Mouse (Mus musculus) CH12.LX (cell line): Measurements from ENCODE around the gene Cs. TPM values are rescaled to one million over a fixed set of nuclear protein-coding genes. Genes with fewer than 3 reads are reported as not detected.

Experiments used
- DNase-seq: peaks from one replicate; pipeline ENCODE4 v3.0.0-alpha.2; 2013; ENCODE audit errors: extremely low read depth
- H3K27ac ChIP-seq: 2 replicates; pipeline ENCODE4 v1.5.1; 2012; ENCODE audit warnings: low read depth, mild to moderate bottlenecking, control low read depth, moderate library complexity; ENCODE audit not compliant: insufficient read depth
- H3K27me3 ChIP-seq: replicated peaks from 2 replicates; pipeline ENCODE3; 2012; ENCODE audit warnings: inconsistent platforms
- H3K36me3 ChIP-seq, 2 experiments: replicated peaks in 1 of 2; 2 replicates each; pipeline versions ENCODE3 to v1.6.1; 2012; ENCODE audit warnings: inconsistent platforms in 1 of 2, low read length in 1 of 2, mild to moderate bottlenecking in 1 of 2, mixed read lengths in 1 of 2, moderate library complexity in 1 of 2; ENCODE audit not compliant: control insufficient read depth in 1 of 2, insufficient read depth in 1 of 2
- H3K4me1 ChIP-seq, 2 experiments: 2 replicates each; pipeline ENCODE4 v1.6.1; 2012; ENCODE audit warnings: inconsistent platforms in 1 of 2, moderate library complexity in 1 of 2; ENCODE audit not compliant: insufficient read depth in 2 of 2, control insufficient read depth in 1 of 2
- H3K4me2 ChIP-seq: 2 replicates; pipeline ENCODE4 v1.6.1; 2012; ENCODE audit warnings: low read depth, mild to moderate bottlenecking, control low read depth; ENCODE audit not compliant: poor library complexity, insufficient read depth, severe bottlenecking
- H3K4me3 ChIP-seq, 3 experiments: fragments of 150-350 bp in 1 of 3; sonication (generic) in 1 of 3; replicated peaks in 1 of 3; 2 replicates each; pipeline versions ENCODE3 to v1.5.1; 2011 to 2012; ENCODE audit warnings: low read depth in 2 of 3, low read length in 2 of 3, mild to moderate bottlenecking in 2 of 3, moderate library complexity in 2 of 3, control low read depth in 1 of 3, improper control_type of control experiment in 1 of 3, inconsistent platforms in 1 of 3, mixed read lengths in 1 of 3; ENCODE audit not compliant: poor library complexity in 1 of 3
- H3K79me2 ChIP-seq: replicated peaks from 2 replicates; pipeline ENCODE4 v1.6.1; 2012; ENCODE audit warnings: mild to moderate bottlenecking, moderate library complexity; ENCODE audit not compliant: control insufficient read depth, poor library complexity, insufficient read depth, severe bottlenecking; ENCODE audit errors: extremely low read depth
- H3K9ac ChIP-seq: 2 replicates; pipeline ENCODE4 v1.6.1; 2012; ENCODE audit warnings: low read depth, mild to moderate bottlenecking, control low read depth, moderate library complexity; ENCODE audit not compliant: insufficient read depth
- H3K9me3 ChIP-seq: replicated peaks from 2 replicates; pipeline ENCODE3; 2012; ENCODE audit warnings: low read length, inconsistent platforms, mixed read lengths
- BHLHE40 ChIP-seq: IDR thresholded peaks from 2 replicates; pipeline ENCODE4 v1.6.1; 2011; ENCODE audit warnings: mild to moderate bottlenecking, low read depth, low read length, improper control_type of control experiment
- CHD1 ChIP-seq: IDR thresholded peaks from 2 replicates; pipeline ENCODE4 v1.6.1; 2012; ENCODE audit warnings: low read depth, low read length, improper control_type of control experiment, inconsistent platforms
- CHD2 ChIP-seq: IDR thresholded peaks from 2 replicates; pipeline ENCODE4 v1.6.1; 2011; ENCODE audit warnings: low read length, improper control_type of control experiment
- CTCF ChIP-seq, 2 experiments: IDR thresholded peaks in 1 of 2; conservative IDR thresholded peaks in 1 of 2; 2 replicates each; pipeline ENCODE4 v1.5.1; 2011 to 2012; ENCODE audit warnings: low read depth in 2 of 2, low read length in 2 of 2, improper control_type of control experiment in 1 of 2, inconsistent platforms in 1 of 2, mild to moderate bottlenecking in 1 of 2, moderate library complexity in 1 of 2
- E2F4 ChIP-seq: IDR thresholded peaks from 2 replicates; pipeline ENCODE4 v1.6.1; 2011; ENCODE audit warnings: low read depth, low read length, improper control_type of control experiment; ENCODE audit not compliant: insufficient replicate concordance
- ELF1 ChIP-seq: IDR thresholded peaks from 2 replicates; pipeline ENCODE4 v1.6.1; 2014; ENCODE audit warnings: low read depth, mild to moderate bottlenecking, inconsistent platforms, low read length, improper control_type of control experiment
- EP300 ChIP-seq: IDR thresholded peaks from 2 replicates; pipeline ENCODE4 v1.6.1; 2011; ENCODE audit warnings: low read length, improper control_type of control experiment
- ETS1 ChIP-seq: conservative IDR thresholded peaks from 2 replicates; pipeline ENCODE4 v1.6.1; 2012; ENCODE audit warnings: low read depth, mild to moderate bottlenecking, inconsistent platforms, low read length, improper control_type of control experiment, moderate library complexity
- GABPA ChIP-seq: IDR thresholded peaks from 2 replicates; pipeline ENCODE4 v1.6.1; 2012; ENCODE audit warnings: low read depth, low read length, improper control_type of control experiment, inconsistent platforms; ENCODE audit not compliant: insufficient replicate concordance
- HCFC1 ChIP-seq: IDR thresholded peaks from 2 replicates; pipeline ENCODE4 v1.6.1; 2012; ENCODE audit warnings: low read depth, mild to moderate bottlenecking, inconsistent platforms, low read length, improper control_type of control experiment
- IRF4 ChIP-seq: IDR thresholded peaks from 2 replicates; pipeline ENCODE4 v1.6.1; 2014; ENCODE audit warnings: low read depth, mild to moderate bottlenecking, inconsistent platforms, low read length, improper control_type of control experiment
- JUND ChIP-seq: conservative IDR thresholded peaks from 2 replicates; pipeline ENCODE4 v1.6.1; 2011; ENCODE audit warnings: low read depth, low read length, improper control_type of control experiment
- KAT2A ChIP-seq: IDR thresholded peaks from 2 replicates; pipeline ENCODE4 v1.6.1; 2012; ENCODE audit warnings: low read length, improper control_type of control experiment, inconsistent platforms; ENCODE audit not compliant: insufficient replicate concordance
- MAFK ChIP-seq: IDR thresholded peaks from 2 replicates; pipeline ENCODE4 v1.6.1; 2011; ENCODE audit warnings: low read length, improper control_type of control experiment; ENCODE audit not compliant: insufficient replicate concordance
- MAX ChIP-seq: IDR thresholded peaks from 2 replicates; pipeline ENCODE4 v1.6.1; 2011; ENCODE audit warnings: low read length, improper control_type of control experiment
- MAZ ChIP-seq: IDR thresholded peaks from 2 replicates; pipeline ENCODE4 v1.6.1; 2012; ENCODE audit warnings: low read depth, mild to moderate bottlenecking, inconsistent platforms, low read length, improper control_type of control experiment, moderate library complexity
- MEF2A ChIP-seq: IDR thresholded peaks from 2 replicates; pipeline ENCODE4 v1.6.1; 2014; ENCODE audit warnings: low read depth, mild to moderate bottlenecking, inconsistent platforms, low read length, improper control_type of control experiment, borderline replicate concordance
- NELFE ChIP-seq: IDR thresholded peaks from 2 replicates; pipeline ENCODE4 v1.6.1; 2011; ENCODE audit warnings: low read depth, low read length, improper control_type of control experiment
- NRF1 ChIP-seq: IDR thresholded peaks from 2 replicates; pipeline ENCODE4 v1.6.1; 2014; ENCODE audit warnings: low read depth, mild to moderate bottlenecking, inconsistent platforms, low read length, improper control_type of control experiment, moderate library complexity
- PAX5 ChIP-seq: IDR thresholded peaks from 2 replicates; pipeline ENCODE4 v1.6.1; 2012; ENCODE audit warnings: low read length, inconsistent platforms, mixed read lengths
- POLR2A ChIP-seq: IDR thresholded peaks from 2 replicates; pipeline ENCODE4 v1.6.1; 2011; ENCODE audit warnings: low read depth, mild to moderate bottlenecking, improper control_type of control experiment, low read length
- RAD21 ChIP-seq: IDR thresholded peaks from 2 replicates; pipeline ENCODE4 v1.6.1; 2011; ENCODE audit warnings: low read depth, mild to moderate bottlenecking, low read length, improper control_type of control experiment, moderate library complexity
- RCOR1 ChIP-seq: conservative IDR thresholded peaks from 2 replicates; pipeline ENCODE4 v1.6.1; 2012; ENCODE audit warnings: low read depth, mild to moderate bottlenecking, inconsistent platforms, low read length, improper control_type of control experiment
- SIN3A ChIP-seq: IDR thresholded peaks from 2 replicates; pipeline ENCODE4 v1.6.1; 2012; ENCODE audit warnings: low read length, improper control_type of control experiment, inconsistent platforms
- SMC3 ChIP-seq: IDR thresholded peaks from 2 replicates; pipeline ENCODE4 v1.6.1; 2011; ENCODE audit warnings: low read depth, low read length, improper control_type of control experiment
- TBP ChIP-seq: conservative IDR thresholded peaks from 2 replicates; pipeline ENCODE4 v1.6.1; 2011; ENCODE audit warnings: low read depth, low read length, improper control_type of control experiment
- TCF12 ChIP-seq: IDR thresholded peaks from 2 replicates; pipeline ENCODE4 v1.6.1; 2014; ENCODE audit warnings: low read depth, mild to moderate bottlenecking, inconsistent platforms, low read length, improper control_type of control experiment
- UBTF ChIP-seq: IDR thresholded peaks from 2 replicates; pipeline ENCODE4 v1.6.1; 2012; ENCODE audit warnings: low read depth, mild to moderate bottlenecking, inconsistent platforms, low read length, improper control_type of control experiment, moderate library complexity
- USF1 ChIP-seq: IDR thresholded peaks from 2 replicates; pipeline ENCODE4 v1.6.1; 2014; ENCODE audit warnings: low read depth, mild to moderate bottlenecking, inconsistent platforms, low read length, improper control_type of control experiment
- USF2 ChIP-seq: conservative IDR thresholded peaks from 2 replicates; pipeline ENCODE4 v1.6.1; 2011; ENCODE audit warnings: low read depth, low read length, improper control_type of control experiment
- ZC3H11A ChIP-seq: IDR thresholded peaks from 2 replicates; pipeline ENCODE4 v1.6.1; 2012; ENCODE audit warnings: low read depth, mild to moderate bottlenecking, inconsistent platforms, low read length, improper control_type of control experiment
- dilution Hi-C: fragments of 300-500 bp; cut with MboI; formaldehyde crosslinking; loops from 2 replicates; pipeline ENCODE4 v1.14.3; 2020; ENCODE audit warnings: low sequenced_read_pairs; ENCODE audit not compliant: extremely low pct_unique_long_range_greater_than_20kb, extremely low pct_ligation_motif_present
- in situ Hi-C: fragments of 300-500 bp; cut with MboI; formaldehyde crosslinking; loops from 3 replicates; pipeline ENCODE4 v1.14.3; 2019; ENCODE audit warnings: low sequenced_read_pairs, low pct_ligation_motif_present, low pct_unique_long_range_greater_than_20kb, mixed read lengths
- polyA plus RNA-seq: library from polyadenylated mRNA; unstranded; fragments of >175 nt; gene quantifications from 2 replicates; pipeline ENCODE4 v1.2.1, GENCODE M21; 2012; ENCODE audit warnings: low read depth; ENCODE audit not compliant: insufficient read length
- total RNA-seq, 2 experiments: library from RNA; depleted of rRNA; stranded (reverse); fragments of 300-350 nt in 1 of 2; fragments of >200 nt in 1 of 2; gene quantifications; 2 replicates each; pipeline ENCODE4 v1.2.3; 2012 to 2014

Gene Cs
- total and polyA plus RNA-seq, 3 experiments, result 131 to 240 (median 145) TPM

GRCm38 (mm10) chr10:128298243-128298642, 39.3 kb upstream of the Cs start (continued):
- TF ChIP-seq NRF1, result no peak
- no peak for TF ChIP-seq CHD1
- no peak for TF ChIP-seq USF1
- TF ChIP-seq TBP, result no peak
- no peak for TF ChIP-seq E2F4
- TF ChIP-seq SMC3, result no peak
- TF ChIP-seq, all 38 proteins: peak for 7

- Histone ChIP-seq H3K79me2 (no peaks in the 10 kb centered on the region; the same call in 1 of the 2 replicates), H3K36me3 (no peaks in the 10 kb centered on the region), H3K27ac (peak within 1 kb of the TSS; percentile 43), H3K9me3 (no peaks in the 10 kb centered on the region), H3K4me1 (peaks cover 11 to 44% of the 10 kb centered on the region in 2 experiments), H3K27me3 (no peaks in the 10 kb centered on the region)
- TF ChIP-seq EP300 (no peak; the same call in 1 of the 2 replicates), IRF4 (peak; percentile 56), RAD21 (no peak), NELFE (no peak), ETS1 (peak; percentile 87), GABPA (no peak), HCFC1 (no peak), CHD2 (no peak), SIN3A (no peak), POLR2A (no peak), MAX (no peak), MAFK (no peak), ELF1 (no peak), NRF1 (no peak), E2F4 (no peak), MEF2A (0 out of 2 replicates have a peak, but pooled peaks have one; percentile 7), JUND (no peak), ZC3H11A (no peak), RCOR1 (no peak), CTCF (conservative IDR thresholded peaks at IDR 0.05 in 1 of 2, IDR thresholded peaks at IDR 0.05 in 1 of 2; ENCODE audit: low read depth in 2 of 2, low read length in 2 of 2) (no peak), UBTF (no peak), PAX5 (no peak), TBP (no peak), TCF12 (peak; percentile 31; the same call in 1 of the 2 replicates), USF2 (no peak), KAT2A (no peak), BHLHE40 (peak; percentile 50), MAZ (no peak)
- TF ChIP-seq, all 38 proteins: peak for 5
- peak within 1 kb of the TSS; percentile 65 for H3K9ac ChIP-seq
- H3K4me3 ChIP-seq, result no peak within 1 kb of the TSS
- in situ Hi-C loops, result no loop called here
- no peak for DNase-seq
- dilution Hi-C loops, result no loop called here
- H3K4me2 ChIP-seq, result no peak within 1 kb of the TSS; the same call in 1 of the 2 replicates
Observed at GRCm38 (mm10) chr10:128298702-128299171, 38.8 kb upstream of the Cs start, which contains the start of gene Il23a. Il23a (minus strand) TSS chr10:128298752.
